Mouse (Mus musculus): ENCODE data around the gene Zbtb37.

GRCm38 (mm10) chr1:161077243-161077642, 42.6 kb upstream of the Zbtb37 start:
- TF ChIP-seq USF1 (IDR thresholded peaks at IDR 0.05; ENCODE audit: low read depth) (no peak), CEBPB (IDR thresholded peaks at IDR 0.05; ENCODE audit: low read depth) (no peak)

Data from C2C12 (cell line).